Comparison of ENCODE assay signal across 27 mouse cellular contexts in the genomic region with DNA sequence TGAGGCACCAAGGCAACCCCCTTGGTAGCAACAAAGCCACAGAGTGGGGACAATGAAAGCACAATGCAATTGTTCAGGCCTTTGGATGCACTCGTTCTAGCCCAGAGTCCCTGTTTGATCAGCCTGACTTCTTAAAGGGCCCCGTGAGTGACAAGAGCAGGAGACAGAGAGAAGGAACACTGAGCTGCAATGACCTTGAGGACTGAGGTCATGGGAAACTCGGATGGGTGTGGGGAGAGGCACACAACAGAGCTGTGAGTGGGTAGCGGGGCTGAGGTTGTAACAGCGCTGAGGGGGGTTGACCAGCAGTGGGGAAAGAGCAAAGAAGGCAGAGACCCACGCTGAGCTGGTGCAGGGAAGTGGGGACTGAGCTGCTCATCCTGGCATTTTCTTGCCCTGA.
A peak's percentile ranks its signal among the peaks of the same experiment; 100 is the strongest.
DNase-seq lines count a peak whose midpoint lies in the region; ATAC-seq and TF ChIP-seq lines count a peak whose summit lies in the region.
"Had no signal": no experiment of that assay in that cellular context is flagged by ENCODE, and none has a peak within 500 bp of the region (broad histone marks: within the 10 kb centered on the region; RNA-seq: fewer than 3 reads in every experiment).

No protein-coding gene starts in this region.

- H3K27me3 ChIP-seq in forebrain, embryonic 10.5 days (ENCODE audit: poor library complexity, severe bottlenecking): peaks cover 15% of the 10 kb centered on the region
- no peaks in the 10 kb centered on the region for H3K27me3 ChIP-seq in forebrain, embryonic 16.5 days (replicated peaks; ENCODE audit: control insufficient read depth, insufficient read depth, low read length)
- H3K27me3 ChIP-seq in midbrain, embryonic 13.5 days: no peaks in the 10 kb centered on the region
- no peaks in the 10 kb centered on the region for H3K27me3 ChIP-seq in midbrain, embryonic 14.5 days (ENCODE audit: control insufficient read depth, insufficient read depth, low read length)
- H3K27me3 ChIP-seq: embryonic facial prominence, embryonic 12.5 days; forebrain, embryonic 13.5 days; heart, embryonic 12.5 days; hindbrain, embryonic 13.5 days; intestine, embryonic 15.5 days; stomach, embryonic 15.5 days had no signal

- H3K9ac ChIP-seq in forebrain, embryonic 16.5 days (replicated peaks; ENCODE audit: low read depth, low read length): no peak overlapping the region
- no peak overlapping the region; the same call in 1 of the 2 replicates for H3K9ac ChIP-seq in midbrain, embryonic 13.5 days (replicated peaks)
- no peak overlapping the region for H3K9ac ChIP-seq in midbrain, embryonic 14.5 days (replicated peaks; ENCODE audit: low read length)
- H3K9ac ChIP-seq: embryonic facial prominence, embryonic 12.5 days; forebrain, embryonic 13.5 days; heart, embryonic 12.5 days; hindbrain, embryonic 13.5 days; intestine, embryonic 15.5 days; limb, embryonic 12.5 days; liver, postnatal 0 days; stomach, embryonic 15.5 days had no signal

- H3K9me3 ChIP-seq in forebrain, embryonic 10.5 days: no peaks in the 10 kb centered on the region
- H3K9me3 ChIP-seq in forebrain, embryonic 16.5 days (ENCODE audit: control insufficient read depth, low read length): no peaks in the 10 kb centered on the region
- no peaks in the 10 kb centered on the region for H3K9me3 ChIP-seq in midbrain, embryonic 13.5 days
- H3K9me3 ChIP-seq in midbrain, embryonic 14.5 days (ENCODE audit: control insufficient read depth, low read length): no peaks in the 10 kb centered on the region
- H3K9me3 ChIP-seq: embryonic facial prominence, embryonic 12.5 days; forebrain, embryonic 13.5 days; heart, embryonic 12.5 days; hindbrain, embryonic 13.5 days; intestine, embryonic 15.5 days; limb, embryonic 12.5 days; stomach, embryonic 15.5 days had no signal

- H3K4me2 ChIP-seq in forebrain, embryonic 16.5 days (ENCODE audit: low read length): no peak overlapping the region
- no peak overlapping the region for H3K4me2 ChIP-seq in midbrain, embryonic 13.5 days (replicated peaks)
- H3K4me2 ChIP-seq in midbrain, embryonic 14.5 days (ENCODE audit: low read length): no peak overlapping the region
- H3K4me2 ChIP-seq: embryonic facial prominence, embryonic 12.5 days; forebrain, embryonic 13.5 days; heart, embryonic 12.5 days; hindbrain, embryonic 13.5 days; intestine, embryonic 15.5 days; limb, embryonic 12.5 days; liver, embryonic 11.5 days; stomach, embryonic 15.5 days had no signal

- peak overlapping the region; percentile 69 for H3K27ac ChIP-seq in forebrain, embryonic 10.5 days
- no peak overlapping the region for H3K27ac ChIP-seq in forebrain, embryonic 16.5 days (ENCODE audit: low read length)
- peak overlapping the region; percentile 46; the same call in 1 of the 2 replicates for H3K27ac ChIP-seq in layer of hippocampus, adult 2 months
- no peak overlapping the region for H3K27ac ChIP-seq in midbrain, embryonic 13.5 days
- no peak overlapping the region for H3K27ac ChIP-seq in midbrain, embryonic 14.5 days (replicated peaks; ENCODE audit: low read depth, low read length)
- H3K27ac ChIP-seq: embryonic facial prominence, embryonic 12.5 days; forebrain, embryonic 13.5 days; hindbrain, embryonic 13.5 days; intestine, embryonic 15.5 days; limb, embryonic 12.5 days; stomach, embryonic 15.5 days had no signal

- no peaks in the 10 kb centered on the region for H3K36me3 ChIP-seq in forebrain, embryonic 10.5 days (replicated peaks)
- no peaks in the 10 kb centered on the region for H3K36me3 ChIP-seq in forebrain, embryonic 16.5 days (ENCODE audit: control insufficient read depth, insufficient read depth)
- H3K36me3 ChIP-seq in midbrain, embryonic 13.5 days: 0 out of 2 replicates have a peak, but pooled peaks cover 6% of the 10 kb centered on the region
- no peaks in the 10 kb centered on the region for H3K36me3 ChIP-seq in midbrain, embryonic 14.5 days (ENCODE audit: control insufficient read depth, insufficient read depth, low read length)
- H3K36me3 ChIP-seq: embryonic facial prominence, embryonic 12.5 days; heart, embryonic 12.5 days; intestine, embryonic 15.5 days; limb, embryonic 12.5 days; stomach, embryonic 15.5 days had no signal

- no peak for ATAC-seq in forebrain, embryonic 16.5 days
- ATAC-seq in midbrain, embryonic 13.5 days: peak; percentile 17
- ATAC-seq in midbrain, embryonic 14.5 days (ENCODE audit: low FRiP score, low TSS enrichment): no peak
- ATAC-seq in megakaryocyte-erythroid progenitor cell, adult 5-6 weeks (replicated peaks; ENCODE audit: low FRiP score, low TSS enrichment, poor library complexity, severe bottlenecking): no peak
- ATAC-seq: forebrain, embryonic 13.5 days; intestine, embryonic 15.5 days; liver, postnatal 0 days had no signal

- no peak overlapping the region for H3K4me3 ChIP-seq in forebrain, embryonic 10.5 days
- H3K4me3 ChIP-seq in forebrain, embryonic 16.5 days (replicated peaks; ENCODE audit: low read length): no peak overlapping the region
- H3K4me3 ChIP-seq in layer of hippocampus, adult 2 months: no peak overlapping the region
- H3K4me3 ChIP-seq in midbrain, embryonic 13.5 days (replicated peaks): no peak overlapping the region
- no peak overlapping the region for H3K4me3 ChIP-seq in midbrain, embryonic 14.5 days (replicated peaks; ENCODE audit: low read depth, low read length)
- H3K4me3 ChIP-seq: embryonic facial prominence, embryonic 12.5 days; forebrain, embryonic 13.5 days; heart, embryonic 12.5 days; hindbrain, embryonic 13.5 days; intestine, embryonic 15.5 days; limb, embryonic 12.5 days; stomach, embryonic 15.5 days had no signal

- WGBS in forebrain, embryonic 10.5 days: 42% methylated on average over 6 of the region's 6 CpGs
- WGBS in forebrain, embryonic 16.5 days: 34% methylated on average over 6 of the region's 6 CpGs
- 10% methylated on average over 6 of the region's 6 CpGs for WGBS in midbrain, embryonic 13.5 days
- 7% methylated on average over 6 of the region's 6 CpGs for WGBS in midbrain, embryonic 14.5 days

- H3K4me1 ChIP-seq in forebrain, embryonic 10.5 days: peaks cover 76% of the 10 kb centered on the region
- peaks cover 31% of the 10 kb centered on the region for H3K4me1 ChIP-seq in forebrain, embryonic 16.5 days (replicated peaks; ENCODE audit: control insufficient read depth, insufficient read depth, low read length)
- peaks cover 56% of the 10 kb centered on the region for H3K4me1 ChIP-seq in midbrain, embryonic 13.5 days (replicated peaks)
- H3K4me1 ChIP-seq in midbrain, embryonic 14.5 days (ENCODE audit: control insufficient read depth, insufficient read depth, low read length): peaks cover 41% of the 10 kb centered on the region
- H3K4me1 ChIP-seq: intestine, embryonic 15.5 days; stomach, embryonic 15.5 days had no signal

- DNase-seq in forebrain, embryonic 10.5 days (ENCODE audit: extremely low spot score, low spot score): no peak
- DNase-seq in layer of hippocampus, adult 2 months (ENCODE audit: low spot score in 2 of 2): no peak
- no peak for DNase-seq in layer of hippocampus, postnatal 10 days (ENCODE audit: low spot score in 2 of 2)
- DNase-seq in midbrain, embryonic 14.5 days: no peak
- no peak for DNase-seq in spleen, adult 18-20 months
- DNase-seq: adrenal gland, postnatal 14 days; cerebellum, adult 2 months; cerebellum, postnatal 25 days; heart, postnatal 10 days; kidney, adult 8-10 months; kidney, postnatal 10 days; liver, postnatal 0 days; lung, postnatal 10 days; right cerebral cortex, adult 18-20 months; right cerebral cortex, postnatal 4 days; thymus, postnatal 4 days had no signal

- no peak for TF ChIP-seq CTCF in layer of hippocampus, adult 2 months (conservative IDR thresholded peaks at IDR 0.05)

Comparison
In these comparisons a context has a peak if more than half of its experiments do, and no peak if none do; other contexts are left out.
1. H3K27ac ChIP-seq: peak in forebrain, embryonic 10.5 days (single experiment) and layer of hippocampus, adult 2 months (single experiment); none in forebrain, embryonic 16.5 days (single experiment), midbrain, embryonic 13.5 days (single experiment) and midbrain, embryonic 14.5 days (single experiment).